Mouse (Mus musculus): ENCODE measurements around the gene Alyref2. TPM values are rescaled to one million over a fixed set of nuclear protein-coding genes. Genes with fewer than 3 reads are reported as not detected.

The Alyref2 gene
- polyA plus RNA-seq, 1 experiment from 2014 or later: 34.3 TPM

DNA sequence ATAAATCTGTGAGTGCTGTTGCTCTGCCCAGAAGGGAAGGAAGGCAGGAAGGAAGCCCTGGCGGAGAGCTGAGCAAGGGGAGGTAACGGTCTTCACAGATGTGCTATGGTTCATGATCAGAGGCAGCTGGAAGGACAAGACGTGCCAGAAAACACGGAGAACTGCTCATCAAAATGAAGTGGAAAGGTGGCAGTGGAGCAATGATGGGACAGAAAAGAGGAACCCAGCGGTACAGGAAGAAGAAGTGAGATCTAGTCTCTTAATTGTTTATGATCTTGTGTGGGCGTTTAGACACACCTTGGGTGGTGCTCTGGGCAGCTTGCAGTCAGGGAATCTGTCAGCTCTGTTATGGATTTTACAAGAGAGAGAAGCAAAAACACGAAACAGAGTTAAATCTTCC is 48.0 kb downstream of the Alyref2 start:
- Histone ChIP-seq H3K27ac (no peak overlapping the region), H3K9me3 (no peaks in the 10 kb centered on the region), H3K9ac (no peak overlapping the region), H3K4me2 (no peak overlapping the region), H3K4me1 (no peaks in the 10 kb centered on the region), H3K4me3 (no peak overlapping the region), H3K27me3 (replicated peaks) (no peaks in the 10 kb centered on the region), H3K36me3 (replicated peaks) (no peaks in the 10 kb centered on the region)
- no peak for ATAC-seq (replicated peaks)
- 84% methylated on average over 7 of the region's 7 CpGs for WGBS

GRCm38 (mm10) chr1:171552230-171552629 is 49.0 kb downstream of the Alyref2 start:
- ATAC-seq (replicated peaks): no peak
- H3K27ac ChIP-seq: no peak overlapping the region
- no peaks in the 10 kb centered on the region for H3K9me3 ChIP-seq
- H3K4me1 ChIP-seq: no peaks in the 10 kb centered on the region
- H3K4me3 ChIP-seq: no peak overlapping the region
- H3K4me2 ChIP-seq: no peak overlapping the region
- H3K9ac ChIP-seq: no peak overlapping the region
- H3K27me3 ChIP-seq (replicated peaks): no peaks in the 10 kb centered on the region
- WGBS: 87% methylated on average over 2 of the region's 2 CpGs
- no peaks in the 10 kb centered on the region for H3K36me3 ChIP-seq (replicated peaks)

DNA sequence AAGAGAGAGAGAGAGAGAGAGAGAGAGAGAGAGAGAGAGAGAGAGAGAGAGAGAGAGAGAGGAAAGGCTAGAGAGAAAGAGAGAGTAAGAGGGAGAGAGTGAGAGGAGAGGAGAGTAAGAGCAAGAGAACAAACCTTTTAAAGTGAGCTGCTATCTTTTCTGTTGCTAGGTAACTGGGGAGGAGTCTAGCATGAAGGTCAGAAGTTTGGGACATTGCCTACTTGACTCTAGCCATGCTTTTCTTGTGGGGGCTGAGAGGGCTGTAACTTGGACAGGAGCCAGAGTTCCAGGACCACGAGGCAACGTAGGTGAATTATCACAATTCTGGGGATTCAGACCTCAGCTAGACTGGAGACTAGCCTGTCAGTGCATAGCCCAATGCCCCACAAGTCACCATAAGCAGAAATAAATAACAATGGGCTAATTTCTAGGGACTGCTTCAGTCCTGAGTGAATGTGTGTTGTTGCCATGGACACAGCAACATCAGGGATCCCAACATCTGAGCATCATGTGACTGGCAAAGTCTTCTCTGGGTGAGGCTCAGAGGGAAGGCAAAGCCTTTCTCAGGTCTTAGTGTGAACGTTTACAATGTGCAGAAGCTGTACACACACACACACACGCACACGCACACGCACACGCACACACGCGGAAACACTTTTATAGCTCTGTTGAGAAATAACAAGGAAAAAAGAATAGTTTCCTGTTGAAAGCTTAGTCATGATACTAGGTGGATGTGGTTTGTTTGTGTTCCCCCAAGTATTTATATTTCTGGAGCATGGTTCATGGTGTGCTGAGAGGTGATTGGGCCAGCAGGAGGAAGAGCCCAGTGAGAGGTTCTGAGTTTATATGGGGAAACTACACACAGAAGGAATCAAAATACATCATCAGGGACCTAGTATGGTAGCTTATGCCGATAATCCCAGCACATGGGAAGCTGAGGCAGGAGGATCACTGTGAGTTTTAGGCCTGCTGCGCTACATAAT is 50.4 kb downstream of the Alyref2 start:
- 82% methylated on average over 11 of the region's 11 CpGs for WGBS
- no peak overlapping the region for H3K9ac ChIP-seq

More for the DNA sequence above, 50.4 kb downstream of the Alyref2 start:
- Histone ChIP-seq H3K4me1 (no peaks in the 10 kb centered on the region), H3K4me3 (no peak overlapping the region), H3K27me3 (replicated peaks) (no peaks in the 10 kb centered on the region), H3K27ac (no peak overlapping the region), H3K4me2 (no peak overlapping the region), H3K9me3 (no peaks in the 10 kb centered on the region), H3K36me3 (replicated peaks) (no peaks in the 10 kb centered on the region)
- peak; percentile 67; the same call in 1 of the 2 replicates for ATAC-seq (replicated peaks)

Other genes with a start within 250 kb of the Alyref2 start
- gene B4galt3, start 233.2 kb upstream of the Alyref2 start, polyA plus RNA-seq (2015; fragmentation: Nextera tagmentation; extraction: Ambion mirVana): 112 and 116 TPM in 2 replicates
- 48.7 and 56.2 TPM in 2 replicates for gene Ppox, start 222.3 kb upstream of the Alyref2 start, polyA plus RNA-seq (2015; fragmentation: Nextera tagmentation; extraction: Ambion mirVana)
- gene Usp21, start 215.5 kb upstream of the Alyref2 start, polyA plus RNA-seq (2015; fragmentation: Nextera tagmentation; extraction: Ambion mirVana): 119 and 122 TPM in 2 replicates
- gene Ufc1, start 208.5 kb upstream of the Alyref2 start, polyA plus RNA-seq (2015; fragmentation: Nextera tagmentation; extraction: Ambion mirVana): 99.7 and 102 TPM in 2 replicates
- gene Dedd, start 174.3 kb upstream of the Alyref2 start, polyA plus RNA-seq (2015; fragmentation: Nextera tagmentation; extraction: Ambion mirVana): 52.9 and 53.5 TPM in 2 replicates
- 52.2 and 54.2 TPM in 2 replicates for gene Nit1, start 157.8 kb upstream of the Alyref2 start, polyA plus RNA-seq (2015; fragmentation: Nextera tagmentation; extraction: Ambion mirVana)
- gene Pfdn2, start 157.8 kb upstream of the Alyref2 start, polyA plus RNA-seq (2015; fragmentation: Nextera tagmentation; extraction: Ambion mirVana): 146 and 150 TPM in 2 replicates
- 3.3 and 4.5 TPM in 2 replicates for gene Klhdc9, start 142.7 kb upstream of the Alyref2 start, polyA plus RNA-seq (2015; fragmentation: Nextera tagmentation; extraction: Ambion mirVana)
- 3.1 and 3.6 TPM in 2 replicates for gene Nectin4, start 133.4 kb upstream of the Alyref2 start, polyA plus RNA-seq (2015; fragmentation: Nextera tagmentation; extraction: Ambion mirVana)
- 0.66 and 0.87 TPM in 2 replicates for gene Arhgap30, start 114.5 kb upstream of the Alyref2 start, polyA plus RNA-seq (2015; fragmentation: Nextera tagmentation; extraction: Ambion mirVana)
- gene Usf1, start 92.2 kb upstream of the Alyref2 start, polyA plus RNA-seq (2015; fragmentation: Nextera tagmentation; extraction: Ambion mirVana): 205 and 216 TPM in 2 replicates
- gene Tstd1, start 84.6 kb upstream of the Alyref2 start, polyA plus RNA-seq (2015; fragmentation: Nextera tagmentation; extraction: Ambion mirVana): 8.4 and 8.8 TPM in 2 replicates
- gene F11r, start 65.9 kb upstream of the Alyref2 start, polyA plus RNA-seq (2015; fragmentation: Nextera tagmentation; extraction: Ambion mirVana): 9.4 and 11.8 TPM in 2 replicates
- not detected in 2 replicates for gene Itln1, start 31.8 kb downstream of the Alyref2 start, polyA plus RNA-seq (2015; fragmentation: Nextera tagmentation; extraction: Ambion mirVana)
- not detected in 2 replicates for gene Cd244a, start 55.7 kb downstream of the Alyref2 start, polyA plus RNA-seq (2015; fragmentation: Nextera tagmentation; extraction: Ambion mirVana)
- 0.06 and 0.14 TPM in 2 replicates for gene Ly9, start 103.9 kb downstream of the Alyref2 start, polyA plus RNA-seq (2015; fragmentation: Nextera tagmentation; extraction: Ambion mirVana)
- gene Slamf7, start 149.6 kb downstream of the Alyref2 start, polyA plus RNA-seq (2015; fragmentation: Nextera tagmentation; extraction: Ambion mirVana): not detected in 2 replicates
- gene Cd48, start 178.5 kb downstream of the Alyref2 start, polyA plus RNA-seq (2015; fragmentation: Nextera tagmentation; extraction: Ambion mirVana): 0.72 and 1.5 TPM in 2 replicates

Data from midbrain, embryonic 15.5 days (tissue).